Mouse (Mus musculus): Measurements from ENCODE around the gene Bmp6.

DNA sequence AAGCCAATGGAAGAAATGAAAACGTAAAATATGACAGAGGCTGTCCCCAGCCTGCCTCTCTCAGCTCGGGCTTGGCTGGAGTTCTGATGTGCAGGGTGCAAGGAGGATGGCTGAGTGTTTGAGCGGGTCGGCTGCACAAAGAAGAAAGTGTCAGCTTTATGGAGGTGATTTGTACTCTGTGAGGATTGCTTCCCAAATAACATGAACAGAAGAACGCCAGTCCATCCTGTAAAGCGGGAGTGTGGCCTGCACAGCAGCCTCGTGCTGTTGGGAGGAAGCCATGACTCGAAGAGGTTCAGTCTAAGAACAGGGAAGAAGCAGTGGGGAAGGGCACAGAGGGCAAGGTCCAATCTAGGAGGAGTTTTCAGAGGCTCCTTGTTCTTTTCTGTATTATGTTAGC lies 48.7 kb upstream of the Bmp6 start:
- TF ChIP-seq CTCF (IDR thresholded peaks at IDR 0.05; ENCODE audit: low read depth) (no peak), EP300 (IDR thresholded peaks at IDR 0.05; ENCODE audit: low read depth) (no peak)

All from heart, postnatal 0 days (tissue).